Mouse (Mus musculus) stomach, embryonic 15.5 days (tissue): ENCODE measurements around the gene 5830411N06Rik. TPM values are rescaled to one million over a fixed set of nuclear protein-coding genes. Genes with fewer than 3 reads are reported as not detected.

Experiments
- ATAC-seq: fragments of 200-750 bp; cut with Nextera tagmentation; 2 replicates; pipeline ENCODE4 v1.8.0; 2017; ENCODE audit warnings: low read depth, moderate number of reproducible peaks, moderate TSS enrichment; ENCODE audit not compliant: insufficient read depth, low FRiP score
- H3K27ac ChIP-seq: fragments of 300-500 bp; sonication (generic); 2 replicates; pipeline ENCODE4 v1.5.1; 2015; ENCODE audit warnings: mild to moderate bottlenecking, inconsistent platforms
- H3K27me3 ChIP-seq: fragments of 300-500 bp; sonication (generic); replicated peaks from 2 replicates; pipeline ENCODE4 v1.6.1; 2015; ENCODE audit warnings: inconsistent platforms
- H3K36me3 ChIP-seq: fragments of 300-500 bp; sonication (generic); 2 replicates; pipeline ENCODE4 v1.6.1; 2015; ENCODE audit warnings: inconsistent platforms
- H3K4me1 ChIP-seq: fragments of 300-500 bp; sonication (generic); 2 replicates; pipeline ENCODE4 v1.6.1; 2015; ENCODE audit warnings: inconsistent platforms
- H3K4me2 ChIP-seq: fragments of 300-500 bp; sonication (generic); 2 replicates; pipeline ENCODE4 v1.6.1; 2015; ENCODE audit warnings: mild to moderate bottlenecking, inconsistent platforms
- H3K4me3 ChIP-seq: fragments of 300-500 bp; sonication (generic); replicated peaks from 2 replicates; pipeline ENCODE4 v1.5.1; 2015; ENCODE audit warnings: inconsistent platforms
- H3K9ac ChIP-seq: fragments of 300-500 bp; sonication (generic); 2 replicates; pipeline ENCODE4 v1.6.1; 2015; ENCODE audit warnings: inconsistent platforms
- H3K9me3 ChIP-seq: fragments of 300-500 bp; sonication (generic); 2 replicates; pipeline ENCODE4 v1.6.1; 2016; ENCODE audit warnings: inconsistent platforms
- WGBS: fragments of 180-500 bp; shearing (Covaris S2); methylation state at CpG from one replicate; pipeline ENCODE4 v1.1.7; 2015; 5-methylcytosine and 5-hydroxymethylcytosine counted together
- polyA plus RNA-seq: library from polyadenylated mRNA; unstranded; fragments of >200 nt; fragmentation: Nextera tagmentation; extraction: Ambion mirVana; gene quantifications from 2 replicates; pipeline ENCODE4 v1.2.1, GENCODE M21; 2015

Gene 5830411N06Rik
- polyA plus RNA-seq, 1 experiment from 2014 or later = not detected

DNA sequence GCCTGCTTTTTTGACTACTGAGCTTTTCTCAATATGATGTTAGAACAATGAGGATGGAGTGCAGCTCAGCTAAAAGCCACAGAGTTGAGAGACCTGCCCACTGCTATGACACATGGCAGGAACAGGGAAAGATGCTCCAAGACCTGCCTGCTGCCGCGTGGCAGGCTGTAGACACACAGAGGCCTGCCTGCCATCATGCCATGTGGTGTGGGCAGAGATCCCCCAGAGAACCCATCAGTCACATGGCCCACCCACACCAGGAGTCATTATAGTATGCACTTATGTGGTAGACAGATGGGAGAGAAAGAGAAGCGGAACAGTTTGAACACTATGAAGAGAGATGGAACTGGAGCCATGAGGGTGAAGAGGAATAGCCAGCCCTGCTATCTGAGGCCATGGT is 13.4 kb upstream of the 5830411N06Rik start:
- no peak for ATAC-seq
- Histone ChIP-seq H3K4me1 (no peaks in the 10 kb centered on the region), H3K9me3 (no peaks in the 10 kb centered on the region), H3K9ac (no peak overlapping the region), H3K4me3 (no peak overlapping the region), H3K4me2 (no peak overlapping the region), H3K36me3 (no peaks in the 10 kb centered on the region), H3K27ac (no peak overlapping the region), H3K27me3 (no peaks in the 10 kb centered on the region)
- 94% methylated on average over 3 of the region's 3 CpGs for WGBS

GRCm38 (mm10) chr7:140253780-140254299 is 6.8 kb downstream of the 5830411N06Rik start:
- Histone ChIP-seq H3K27me3 (no peaks in the 10 kb centered on the region), H3K27ac (no peak overlapping the region), H3K4me2 (no peak overlapping the region), H3K4me1 (no peaks in the 10 kb centered on the region), H3K9me3 (no peaks in the 10 kb centered on the region), H3K36me3 (no peaks in the 10 kb centered on the region), H3K4me3 (no peak overlapping the region), H3K9ac (no peak overlapping the region)
- 78% methylated on average over 7 of the region's 7 CpGs for WGBS
- no peak for ATAC-seq

- no peak overlapping the region for H3K27ac ChIP-seq
- 83% methylated on average over 9 of the region's 9 CpGs for WGBS
- no peak overlapping the region for H3K9ac ChIP-seq
- H3K4me2 ChIP-seq = no peak overlapping the region
- no peaks in the 10 kb centered on the region for H3K4me1 ChIP-seq
- no peak overlapping the region for H3K4me3 ChIP-seq
- H3K27me3 ChIP-seq = no peaks in the 10 kb centered on the region
- no peaks in the 10 kb centered on the region for H3K9me3 ChIP-seq
- no peaks in the 10 kb centered on the region for H3K36me3 ChIP-seq
- ATAC-seq = no peak
These were observed 48.7 kb downstream of the 5830411N06Rik start for GRCm38 (mm10) chr7:140295746-140296145.

GRCm38 (mm10) chr7:140296876-140297275 is 49.8 kb downstream of the 5830411N06Rik start:
- Histone ChIP-seq H3K9me3 (no peaks in the 10 kb centered on the region), H3K4me1 (no peaks in the 10 kb centered on the region), H3K27ac (no peak overlapping the region), H3K4me2 (no peak overlapping the region), H3K27me3 (no peaks in the 10 kb centered on the region), H3K9ac (no peak overlapping the region), H3K36me3 (no peaks in the 10 kb centered on the region), H3K4me3 (no peak overlapping the region)
- 71% methylated on average over 6 of the region's 6 CpGs for WGBS
- ATAC-seq = no peak

DNA sequence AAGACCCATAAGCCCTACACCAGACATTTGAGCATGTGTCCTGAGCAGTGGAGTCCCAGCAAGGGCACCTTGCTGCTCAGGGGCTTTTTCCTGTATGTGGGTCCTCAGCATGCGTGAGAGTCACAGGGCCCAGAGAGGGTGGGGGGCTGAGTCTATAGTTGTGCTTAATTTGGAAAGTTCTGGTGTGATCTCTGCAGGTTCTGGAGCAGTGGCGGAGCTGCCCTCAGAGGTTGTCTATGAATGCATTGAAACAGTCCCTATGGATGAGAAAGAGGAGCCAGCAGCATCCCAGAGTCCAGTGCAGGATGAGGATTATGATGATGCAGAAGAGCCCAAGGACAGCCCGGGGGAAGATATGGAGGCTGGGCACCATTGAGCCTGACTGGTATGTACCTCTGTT is 52.3 kb downstream of the 5830411N06Rik start:
- ATAC-seq = no peak
- 80% methylated on average over 3 of the region's 3 CpGs for WGBS
- Histone ChIP-seq H3K36me3 (no peaks in the 10 kb centered on the region), H3K9me3 (no peaks in the 10 kb centered on the region), H3K4me1 (no peaks in the 10 kb centered on the region), H3K9ac (no peak overlapping the region), H3K4me3 (no peak overlapping the region), H3K27ac (no peak overlapping the region), H3K4me2 (no peak overlapping the region), H3K27me3 (no peaks in the 10 kb centered on the region)

GRCm38 (mm10) chr7:140319861-140320385 is 72.8 kb downstream of the 5830411N06Rik start:
- H3K9ac ChIP-seq = no peak overlapping the region
- 79% methylated on average over 3 of the region's 3 CpGs for WGBS
- no peak overlapping the region for H3K4me3 ChIP-seq
- H3K27ac ChIP-seq = no peak overlapping the region
- H3K9me3 ChIP-seq = no peaks in the 10 kb centered on the region
- no peaks in the 10 kb centered on the region for H3K27me3 ChIP-seq
- no peaks in the 10 kb centered on the region for H3K36me3 ChIP-seq
- no peak for ATAC-seq
- H3K4me1 ChIP-seq = no peaks in the 10 kb centered on the region
- H3K4me2 ChIP-seq = no peak overlapping the region

DNA sequence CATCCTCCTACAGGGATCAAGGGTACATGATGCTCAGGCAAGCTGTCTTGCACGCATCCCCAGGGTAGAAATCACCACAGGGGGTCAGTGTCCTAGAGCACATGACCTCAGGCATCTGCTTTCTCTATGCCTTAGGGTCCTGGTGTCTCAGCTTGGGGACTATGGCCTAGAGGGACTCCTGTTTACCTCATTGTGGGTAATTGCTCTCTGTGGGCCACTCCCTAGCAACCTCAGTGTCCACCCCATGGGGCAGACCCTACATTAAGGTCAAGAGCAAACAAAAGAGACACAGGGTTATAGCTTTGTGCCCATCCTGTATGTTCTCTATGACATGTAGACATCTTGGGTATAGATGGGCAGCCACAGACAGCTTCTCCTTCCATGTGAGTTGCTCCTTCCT is 73.5 kb downstream of the 5830411N06Rik start, which contains the start of gene Olfr525:
Gene Olfr525 (plus strand): TSS at position 301 of the 400 bp plus-strand sequence.
- no peaks in the 10 kb centered on the region for H3K27me3 ChIP-seq
- no peaks in the 10 kb centered on the region for H3K4me1 ChIP-seq
- no peaks in the 10 kb centered on the region for H3K36me3 ChIP-seq
- H3K27ac ChIP-seq = no peak within 1 kb of the TSS
- H3K4me2 ChIP-seq = no peak within 1 kb of the TSS
- H3K9ac ChIP-seq = no peak within 1 kb of the TSS
- no peak within 1 kb of the TSS for H3K4me3 ChIP-seq
- no peak for ATAC-seq
- no peaks in the 10 kb centered on the region for H3K9me3 ChIP-seq
- 53% methylated on average over 1 of the region's 1 CpGs for WGBS

GRCm38 (mm10) chr7:140321135-140321534 is 74.1 kb downstream of the 5830411N06Rik start:
- no peak overlapping the region for H3K27ac ChIP-seq
- no peak overlapping the region for H3K4me3 ChIP-seq
- H3K27me3 ChIP-seq = no peaks in the 10 kb centered on the region
- H3K9ac ChIP-seq = no peak overlapping the region
- no peak for ATAC-seq
- no peaks in the 10 kb centered on the region for H3K36me3 ChIP-seq
- H3K4me1 ChIP-seq = no peaks in the 10 kb centered on the region
- no peak overlapping the region for H3K4me2 ChIP-seq
- H3K9me3 ChIP-seq = no peaks in the 10 kb centered on the region

DNA sequence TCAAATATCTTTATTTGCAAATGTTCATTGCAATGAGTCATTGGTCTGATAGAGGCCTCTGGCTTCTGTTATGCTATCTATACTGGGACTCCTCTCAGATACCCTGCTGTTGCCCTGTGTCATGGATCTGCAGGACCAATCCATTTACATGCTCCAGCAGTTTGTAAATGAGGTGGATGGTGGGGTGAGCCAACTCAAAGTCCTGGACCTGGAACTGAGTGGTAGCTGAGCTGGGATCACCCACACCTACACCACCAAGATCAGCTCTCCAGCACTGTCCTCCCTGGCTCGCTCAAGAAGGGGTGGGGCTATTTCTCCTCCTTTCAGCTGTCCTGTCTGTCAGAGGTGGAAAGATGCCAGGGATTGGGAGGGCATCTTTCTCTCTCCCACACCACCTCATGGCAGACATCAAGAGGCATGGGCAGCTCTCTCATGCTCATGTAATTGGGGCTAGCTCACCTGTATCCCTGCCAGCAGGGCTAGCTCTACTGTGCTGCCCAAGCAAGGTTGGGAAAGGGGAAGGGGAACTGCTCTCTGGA is 82.8 kb downstream of the 5830411N06Rik start:
- Histone ChIP-seq H3K9ac (no peak overlapping the region), H3K4me2 (no peak overlapping the region), H3K4me1 (no peaks in the 10 kb centered on the region), H3K36me3 (no peaks in the 10 kb centered on the region), H3K27me3 (no peaks in the 10 kb centered on the region), H3K9me3 (no peaks in the 10 kb centered on the region), H3K4me3 (no peak overlapping the region), H3K27ac (no peak overlapping the region)
- no peak; the same call in 1 of the 2 replicates for ATAC-seq
- WGBS = 50% methylated on average over 1 of the region's 1 CpGs

DNA sequence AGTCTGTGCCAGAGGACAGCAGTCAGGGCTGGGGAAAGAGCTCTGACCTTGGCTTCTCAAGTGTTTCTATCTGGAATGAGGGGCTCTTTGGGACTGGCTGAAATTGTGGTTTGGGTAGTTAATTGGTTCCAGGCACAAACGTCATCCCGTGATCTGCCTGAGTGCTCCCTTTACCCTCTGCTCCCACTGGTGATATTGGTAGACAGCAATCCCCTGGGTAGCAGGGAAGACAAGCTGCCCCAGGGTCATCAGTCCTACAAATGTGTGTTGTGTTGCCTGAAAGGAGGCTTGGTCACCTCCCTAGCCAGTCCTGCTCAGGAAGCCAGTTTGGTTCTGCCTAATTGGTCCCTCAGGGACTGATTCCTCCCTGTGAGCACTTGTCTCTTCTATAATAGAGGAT is 86.6 kb downstream of the 5830411N06Rik start, which contains the start of gene Olfr527:
Gene Olfr527 (plus strand): TSS at position 301 of the 400 bp plus-strand sequence.
- WGBS = 94% methylated on average over 2 of the region's 2 CpGs

More for the DNA sequence above, 86.6 kb downstream of the 5830411N06Rik start, which contains the start of gene Olfr527:
- Histone ChIP-seq H3K4me2 (no peak within 1 kb of the TSS), H3K27me3 (no peaks in the 10 kb centered on the region), H3K36me3 (no peaks in the 10 kb centered on the region), H3K27ac (no peak within 1 kb of the TSS), H3K4me1 (no peaks in the 10 kb centered on the region), H3K9ac (no peak within 1 kb of the TSS), H3K4me3 (no peak within 1 kb of the TSS), H3K9me3 (no peaks in the 10 kb centered on the region)
- ATAC-seq = no peak
